Mouse (Mus musculus) C2C12 (cell line): ENCODE data around the gene Tsen15. TPM values are rescaled to one million over a fixed set of nuclear protein-coding genes. Genes with fewer than 3 reads are reported as not detected.

Experiments
- H3K27me3 ChIP-seq: one replicate; pipeline ENCODE4 v1.6.1; 2011; ENCODE audit not compliant: control insufficient read depth, insufficient read depth, insufficient read length
- H3K36me3 ChIP-seq: one replicate; pipeline ENCODE4 v1.6.1; 2011; ENCODE audit not compliant: control insufficient read depth, insufficient read depth
- H3K4me3 ChIP-seq: one replicate; pipeline ENCODE4 v1.5.1; 2011; ENCODE audit warnings: mild to moderate bottlenecking, control low read depth; ENCODE audit not compliant: poor library complexity, insufficient read depth, severe bottlenecking
- H3K79me2 ChIP-seq: one replicate; pipeline ENCODE4 v1.6.1; 2011; ENCODE audit not compliant: control insufficient read depth, insufficient read depth
- H3K79me3 ChIP-seq: one replicate; pipeline ENCODE4 v1.6.1; 2011; ENCODE audit warnings: low read depth, control low read depth
- H3ac ChIP-seq: one replicate; pipeline ENCODE3; 2011; ENCODE audit warnings: low read depth; ENCODE audit not compliant: control insufficient read depth, insufficient read length
- CEBPB ChIP-seq: IDR thresholded peaks from one replicate; pipeline ENCODE4 v1.6.1; 2011; ENCODE audit warnings: low read depth, mild to moderate bottlenecking, control low read depth, moderate library complexity
- CTCF ChIP-seq: IDR thresholded peaks from one replicate; pipeline ENCODE4 v1.5.1; 2011; ENCODE audit not compliant: control insufficient read depth, insufficient read depth, insufficient read length
- FOSL1 ChIP-seq: IDR thresholded peaks from one replicate; pipeline ENCODE4 v1.8.0; 2011; ENCODE audit warnings: mild to moderate bottlenecking, low read length; ENCODE audit not compliant: poor library complexity, insufficient read depth, severe bottlenecking
- MAX ChIP-seq: IDR thresholded peaks from one replicate; pipeline ENCODE4 v1.6.1; 2011; ENCODE audit warnings: mild to moderate bottlenecking, control low read depth
- MYOD1 ChIP-seq: IDR thresholded peaks from one replicate; pipeline ENCODE4 v1.6.1; 2011; ENCODE audit warnings: low read depth; ENCODE audit not compliant: control insufficient read depth, insufficient read length
- MYOG ChIP-seq: IDR thresholded peaks from one replicate; pipeline ENCODE4 v1.6.1; 2011; ENCODE audit not compliant: control insufficient read depth, insufficient read length; ENCODE audit errors: extremely low read depth
- USF1 ChIP-seq: IDR thresholded peaks from one replicate; pipeline ENCODE4 v1.6.1; 2011; ENCODE audit warnings: low read depth, mild to moderate bottlenecking, control low read depth, moderate library complexity
- long read RNA-seq, 2 experiments: library from polyadenylated mRNA; unstranded; transcript quantifications; one replicate each; pipeline ENCODE4 v2.0.0; 2019 to 2020
- polyA plus RNA-seq: library from polyadenylated mRNA; unstranded; fragments of >200 nt; fragmentation: generic; extraction: Trizol; gene quantifications from one replicate; pipeline ENCODE4 v1.2.1, GENCODE M21; 2012; ENCODE audit warnings: missing spikeins

Gene Tsen15
- 31.4 TPM for polyA plus RNA-seq
- long read RNA-seq, experiment 1, transcript Tsen15-201 (5 exons, 1,133 nt), result major isoform, 30 of 34 reads
- long read RNA-seq, experiment 1, partial matches to known transcripts, result 1 of 34 reads
- long read RNA-seq, experiment 1, other reads (novel, unspliced or antisense), result 3 of 34 reads
- long read RNA-seq, experiment 2, transcript Tsen15-201 (5 exons, 1,133 nt), result major isoform, 33 of 37 reads
- long read RNA-seq, experiment 2, partial matches to known transcripts, result 2 of 37 reads
- long read RNA-seq, experiment 2, other reads (novel, unspliced or antisense), result 1 of 37 reads

DNA sequence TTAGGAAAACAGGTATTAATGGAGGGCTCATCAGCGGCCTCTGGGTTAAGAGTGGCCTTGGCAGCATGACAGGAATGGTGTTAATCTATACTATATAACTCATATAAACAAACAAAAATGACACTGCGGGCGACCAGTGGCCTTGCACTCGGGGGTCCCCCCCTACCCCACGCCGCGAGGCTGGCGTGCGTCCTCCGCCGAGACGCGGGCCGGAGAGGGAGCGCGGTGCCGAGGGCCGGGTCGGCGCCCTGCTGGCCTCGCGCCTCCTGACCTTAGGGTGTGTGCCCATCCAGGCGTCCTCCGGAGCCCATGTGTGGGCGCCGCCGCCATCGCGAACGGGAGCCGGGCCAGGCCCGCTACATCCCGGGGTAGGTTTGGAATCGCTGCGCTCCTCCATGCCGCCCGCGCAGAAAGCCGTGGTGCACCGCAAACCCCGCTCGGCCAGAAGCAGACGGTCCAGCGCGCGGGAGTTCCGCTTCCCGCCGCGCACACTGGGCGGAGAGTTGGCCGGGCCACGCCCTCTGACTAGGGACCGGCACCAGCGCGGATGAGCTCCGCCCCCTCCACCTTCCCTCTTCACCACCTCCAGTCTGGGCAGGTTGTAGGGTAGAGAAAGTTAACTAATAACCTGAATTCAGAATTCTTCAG lies at the start of gene Tsen15:
Gene Tsen15 (minus strand): TSS at position 501 of the 648 bp plus-strand sequence.
- TF ChIP-seq MAX (no peak), CTCF (no peak), FOSL1 (no peak), USF1 (no peak), MYOD1 (no peak), CEBPB (no peak), MYOG (no peak)
- Histone ChIP-seq H3K79me2 (peaks cover 21% of the 10 kb centered on the region), H3K79me3 (peaks cover 4% of the 10 kb centered on the region), H3K36me3 (no peaks in the 10 kb centered on the region), H3K27me3 (no peaks in the 10 kb centered on the region), H3ac (peak within 1 kb of the TSS; percentile 99), H3K4me3 (peak within 1 kb of the TSS; percentile 61)

DNA sequence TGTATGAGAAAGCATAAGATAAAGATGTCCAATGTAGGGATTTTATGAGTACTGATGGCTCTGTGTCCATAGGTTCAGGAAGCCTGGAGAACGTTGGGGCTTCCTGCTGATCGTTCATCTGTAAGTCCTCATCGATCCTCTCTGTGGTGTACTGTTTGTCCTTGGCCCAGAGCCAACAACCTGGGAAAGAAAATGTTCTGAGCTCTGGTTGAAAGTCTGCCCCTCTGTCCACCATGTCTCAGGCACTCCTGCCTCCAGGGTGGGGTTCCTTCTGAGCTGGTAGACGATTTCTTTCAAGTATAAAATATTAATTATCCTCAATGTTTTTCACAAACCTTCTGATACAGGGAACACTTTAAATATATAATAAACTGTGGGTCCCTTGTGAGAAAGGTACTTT lies 47.7 kb upstream of the Tsen15 start:
- no peak for TF ChIP-seq MYOG
- TF ChIP-seq CTCF, result no peak
- no peak for TF ChIP-seq CEBPB
- TF ChIP-seq MYOD1, result no peak
- no peak for TF ChIP-seq MAX
- TF ChIP-seq FOSL1, result no peak
- Histone ChIP-seq H3K4me3 (no peak overlapping the region), H3K79me2 (no peaks in the 10 kb centered on the region), H3K79me3 (no peaks in the 10 kb centered on the region), H3K36me3 (no peaks in the 10 kb centered on the region), H3ac (no peak overlapping the region), H3K27me3 (peaks cover 16% of the 10 kb centered on the region)

DNA sequence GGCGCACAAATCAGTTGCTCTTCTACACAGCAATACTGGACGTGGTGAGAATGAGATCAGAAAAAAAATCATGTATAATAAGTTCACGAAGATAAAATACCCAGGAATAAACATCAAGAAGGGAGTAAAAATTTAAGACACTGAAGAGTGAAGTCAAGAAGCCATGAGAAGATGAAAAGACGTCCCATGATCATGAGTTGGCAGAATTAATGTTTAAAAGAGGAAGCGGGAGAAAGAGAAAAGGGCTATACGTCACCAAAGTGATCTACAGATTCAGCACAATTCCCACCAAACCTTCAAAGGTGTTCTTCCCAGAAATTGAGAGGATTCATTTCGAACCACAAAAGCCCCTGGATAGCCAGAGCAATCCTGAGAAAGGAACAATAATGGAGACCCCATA lies 43.3 kb upstream of the Tsen15 start:
- Histone ChIP-seq H3ac (no peak overlapping the region), H3K79me3 (no peaks in the 10 kb centered on the region), H3K4me3 (no peak overlapping the region), H3K27me3 (peaks cover 24% of the 10 kb centered on the region), H3K79me2 (no peaks in the 10 kb centered on the region), H3K36me3 (no peaks in the 10 kb centered on the region)
- TF ChIP-seq MYOG (no peak), MAX (no peak), CTCF (no peak), MYOD1 (no peak), CEBPB (no peak), FOSL1 (no peak), USF1 (no peak)

DNA sequence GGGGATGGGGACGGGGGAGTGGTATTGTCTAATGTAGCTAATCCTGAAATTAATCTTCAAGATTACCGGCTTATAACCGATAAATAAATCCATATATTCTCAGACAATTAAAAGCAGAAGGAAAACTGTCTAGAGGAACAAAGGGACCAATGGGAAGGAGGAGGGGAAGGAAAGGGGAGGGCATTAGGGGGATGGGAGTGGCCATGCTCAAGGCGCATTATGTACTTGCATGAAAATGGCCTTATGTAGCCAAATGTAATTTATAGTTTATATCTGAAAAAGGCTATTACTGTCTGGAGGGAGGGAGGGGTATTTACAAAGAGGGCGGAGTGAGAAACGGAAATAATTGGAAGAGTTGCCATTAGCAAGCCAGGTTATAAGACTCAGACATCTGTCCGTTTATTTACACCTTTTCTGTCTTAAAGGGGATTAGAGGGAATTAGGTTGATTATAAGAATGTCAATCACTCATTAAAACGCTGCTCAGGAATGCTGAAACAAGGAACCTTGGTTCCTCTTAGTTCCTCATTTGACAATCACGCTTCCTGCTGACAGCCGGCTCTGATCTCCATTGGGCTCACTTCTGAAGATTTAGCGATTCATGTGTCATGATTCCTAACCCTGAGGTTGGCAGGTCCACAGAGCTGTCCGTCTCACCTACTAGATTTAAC lies 41.6 kb upstream of the Tsen15 start:
- Histone ChIP-seq H3K27me3 (peaks cover 26% of the 10 kb centered on the region), H3K4me3 (no peak overlapping the region), H3K36me3 (no peaks in the 10 kb centered on the region), H3ac (no peak overlapping the region), H3K79me2 (no peaks in the 10 kb centered on the region), H3K79me3 (no peaks in the 10 kb centered on the region)
- no peak for TF ChIP-seq MYOD1
- TF ChIP-seq MYOG, result no peak
- TF ChIP-seq FOSL1, result no peak
- TF ChIP-seq CEBPB, result no peak
- no peak for TF ChIP-seq CTCF
- no peak for TF ChIP-seq USF1
- no peak for TF ChIP-seq MAX

DNA sequence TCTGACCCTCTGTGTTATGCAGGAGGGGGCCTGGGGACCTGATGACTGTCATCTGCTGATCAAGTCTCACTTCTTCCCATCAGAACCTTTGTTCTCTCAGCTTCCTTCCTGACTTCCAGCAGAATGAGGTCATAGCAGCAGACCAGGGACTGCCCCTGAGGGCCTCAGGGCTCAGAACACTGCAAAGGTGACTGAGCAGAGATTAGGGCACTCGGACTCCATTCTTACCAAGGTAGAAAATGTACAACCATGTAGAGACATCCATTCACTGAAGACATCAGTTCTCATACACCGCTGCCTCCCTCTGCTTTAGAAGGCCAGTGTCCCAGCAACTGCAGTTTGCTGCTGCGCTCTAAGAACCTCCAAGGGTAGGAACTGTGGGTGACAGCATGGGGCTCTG lies 36.6 kb upstream of the Tsen15 start:
- H3K27me3 ChIP-seq, result peaks cover 26% of the 10 kb centered on the region
- no peaks in the 10 kb centered on the region for H3K79me3 ChIP-seq
- TF ChIP-seq CEBPB (no peak), MAX (no peak), USF1 (no peak), MYOG (no peak), CTCF (no peak), MYOD1 (no peak), FOSL1 (no peak)
- no peaks in the 10 kb centered on the region for H3K79me2 ChIP-seq
- no peak overlapping the region for H3ac ChIP-seq
- no peak overlapping the region for H3K4me3 ChIP-seq
- no peaks in the 10 kb centered on the region for H3K36me3 ChIP-seq
